Mouse (Mus musculus): ENCODE data around the gene Raver1. TPM values are rescaled to one million over a fixed set of nuclear protein-coding genes. Genes with fewer than 3 reads are reported as not detected.

Raver1 gene
- 23.3 TPM for polyA plus RNA-seq (2014; fragmentation: Illumina TruSeq; extraction: RNeasy Lipid Tissue Mini Kit (QIAGEN cat#74804); ENCODE audit: low read depth, low replicate concordance)

DNA sequence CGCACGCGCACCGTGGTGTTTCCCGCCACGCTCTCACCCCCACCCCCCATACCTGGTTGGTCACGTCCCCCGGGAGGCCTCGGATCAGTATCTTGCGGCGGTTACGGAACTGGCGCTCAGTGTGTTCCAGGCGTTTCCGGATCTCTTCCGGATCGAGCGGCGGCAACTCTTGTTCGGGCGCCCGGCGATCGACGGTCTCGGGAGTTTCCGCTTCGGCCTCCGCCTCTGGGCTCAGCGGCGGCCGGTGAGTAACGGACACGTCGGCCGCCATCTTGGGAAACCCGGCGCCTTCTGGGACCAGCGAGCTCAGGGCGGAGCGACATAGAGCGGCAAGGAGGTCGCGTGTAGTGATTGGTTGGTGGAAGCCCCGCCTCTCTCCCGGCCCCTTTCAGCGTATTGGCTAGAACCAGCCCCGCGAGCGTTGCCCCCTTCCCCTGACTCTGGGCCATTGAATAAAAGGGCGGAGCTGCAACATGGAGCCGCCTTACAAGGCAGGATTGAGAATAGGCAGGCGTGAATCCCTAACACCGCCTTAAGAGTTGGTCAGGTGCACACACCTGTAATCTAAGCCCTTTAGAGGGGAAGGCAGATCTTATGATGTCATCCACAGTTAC is at the start of gene Raver1, which contains the start of gene Gm38431:
Raver1 (minus strand) TSS at position 302 of the 614 bp plus-strand sequence.
Gm38431 (minus strand) TSS at position 291 of the 614 bp plus-strand sequence.

DNA sequence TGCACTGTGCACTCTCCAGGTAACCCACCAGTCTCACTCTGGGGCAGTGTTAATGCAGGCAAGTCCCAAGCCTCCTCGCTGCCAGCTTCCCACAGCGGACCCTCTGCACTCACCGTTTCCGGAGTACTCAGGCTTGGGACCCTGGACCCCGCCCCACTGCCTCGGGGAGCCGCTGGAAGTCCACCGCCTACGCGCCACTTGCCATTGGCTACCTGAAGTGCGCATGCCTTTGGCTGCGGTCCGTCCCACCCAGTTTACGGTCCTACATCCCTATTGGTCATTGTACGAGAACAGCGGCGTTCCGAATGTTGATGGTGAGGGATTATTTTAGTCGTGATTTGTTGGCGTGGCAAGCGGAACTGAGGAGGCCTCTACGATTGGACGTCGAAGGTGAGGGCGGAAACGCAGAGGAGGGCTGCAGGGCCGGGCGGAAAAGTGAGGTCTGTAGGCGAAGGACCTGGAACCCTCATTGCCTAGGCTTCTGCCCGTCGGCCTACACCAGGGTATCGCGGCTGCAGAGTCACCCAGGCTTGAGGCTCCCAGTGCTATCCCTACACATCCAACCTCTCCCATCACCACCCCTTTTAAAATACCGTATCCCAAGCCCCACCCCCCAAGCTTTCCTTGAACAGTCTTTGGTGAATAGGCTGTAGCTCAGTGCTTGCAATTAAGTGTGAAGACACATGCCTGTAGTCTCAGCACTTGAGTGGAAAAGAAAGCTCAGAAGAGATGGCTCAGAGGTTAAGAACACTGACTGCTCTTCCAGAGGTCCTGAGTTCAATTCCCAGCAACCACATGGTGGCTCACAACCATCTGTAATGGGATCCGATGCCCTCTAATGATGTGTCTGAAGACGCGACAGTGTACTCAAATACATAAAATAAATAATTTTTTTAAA is 39.5 kb upstream of the Raver1 start, which contains the start of gene Tyk2:
Tyk2 (minus strand) TSS at position 185 of the 898 bp plus-strand sequence.

GRCm38 (mm10) chr9:21073044-21073840 is 18.6 kb downstream of the Raver1 start, which contains the start of the genes Gm49373 and Fdx1l:
Gm49373 (minus strand) TSS chr9:21073096.
Fdx1l (minus strand) TSS chr9:21073614.

DNA sequence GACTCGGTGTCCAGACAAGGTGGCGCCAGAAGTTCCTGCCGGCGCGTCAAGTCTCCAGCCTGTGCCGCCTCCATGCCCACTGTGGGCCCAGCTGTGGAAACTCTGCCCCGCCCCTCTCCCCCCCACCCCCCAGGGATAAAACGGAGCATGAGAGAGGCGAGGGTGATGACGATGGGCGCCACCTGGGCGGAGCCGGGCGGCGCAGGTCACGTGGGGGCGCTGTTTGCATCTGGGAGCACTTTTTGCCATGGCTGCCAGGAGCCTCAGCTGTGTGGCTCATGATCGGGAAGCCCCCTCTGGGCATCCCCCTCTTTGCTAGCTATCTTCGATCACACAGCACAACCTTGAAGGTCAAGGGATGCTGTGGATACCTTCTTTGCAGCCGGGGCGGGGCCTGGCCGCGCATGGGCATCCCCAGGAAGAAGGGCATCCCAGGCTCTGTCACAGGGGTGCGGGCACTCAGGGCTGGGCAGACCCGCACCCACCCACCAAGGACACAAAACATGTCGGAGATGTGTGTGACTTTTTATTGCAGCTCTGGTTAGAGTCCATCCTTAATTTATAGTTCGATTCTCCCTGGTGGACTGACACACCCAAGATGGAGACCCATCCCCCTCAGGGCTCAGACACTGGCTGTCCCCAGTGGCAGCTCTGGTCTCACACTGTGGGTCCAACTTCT is 24.7 kb downstream of the Raver1 start, which contains the start of gene Zglp1:
Zglp1 (minus strand) TSS at position 88 of the 679 bp plus-strand sequence.

DNA sequence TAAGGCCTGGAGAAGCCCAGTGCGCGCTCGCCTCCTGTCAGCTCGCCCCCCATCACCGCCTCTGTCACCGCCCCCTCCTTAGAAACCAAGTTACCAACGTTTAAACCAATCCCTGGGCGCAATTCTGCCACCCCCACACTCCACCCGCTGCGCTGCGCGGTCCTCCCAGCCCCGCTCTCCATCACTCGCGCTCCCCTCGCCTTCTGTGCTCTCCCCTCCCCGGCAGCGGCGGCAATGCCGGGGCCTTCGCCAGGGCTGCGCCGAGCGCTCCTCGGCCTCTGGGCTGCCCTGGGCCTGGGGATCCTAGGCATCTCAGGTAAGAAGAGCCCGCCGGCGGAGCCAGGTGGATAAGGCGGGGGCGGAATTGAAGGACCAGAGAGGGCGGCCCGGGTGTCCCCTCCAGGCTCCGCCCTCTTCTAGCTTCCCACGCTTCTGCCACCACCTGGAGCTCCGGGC is 59.9 kb downstream of the Raver1 start, which contains the start of gene Icam5:
Icam5 (plus strand) TSS at position 178 of the 456 bp plus-strand sequence.

GRCm38 (mm10) chr9:21029291-21030054 is 62.3 kb downstream of the Raver1 start, which contains the start of gene Icam4:
Icam4 (plus strand) TSS chr9:21029373.

Other genes with a start within 250 kb of the Raver1 start
- 11.0 TPM for gene A230050P20Rik, start 223.4 kb downstream of the Raver1 start, polyA plus RNA-seq (2014; fragmentation: Illumina TruSeq; extraction: RNeasy Lipid Tissue Mini Kit (QIAGEN cat#74804); ENCODE audit: low read depth, low replicate concordance)
- gene Angptl6, start 212.3 kb downstream of the Raver1 start, polyA plus RNA-seq (2014; fragmentation: Illumina TruSeq; extraction: RNeasy Lipid Tissue Mini Kit (QIAGEN cat#74804); ENCODE audit: low read depth, low replicate concordance), result 3.9 TPM
- 11.1 TPM for gene Ppan, start 203.8 kb downstream of the Raver1 start, polyA plus RNA-seq (2014; fragmentation: Illumina TruSeq; extraction: RNeasy Lipid Tissue Mini Kit (QIAGEN cat#74804); ENCODE audit: low read depth, low replicate concordance)
- 113 TPM for gene Eif3g, start 193.4 kb downstream of the Raver1 start, polyA plus RNA-seq (2014; fragmentation: Illumina TruSeq; extraction: RNeasy Lipid Tissue Mini Kit (QIAGEN cat#74804); ENCODE audit: low read depth, low replicate concordance)
- 9.2 TPM for gene Dnmt1, start 132.1 kb downstream of the Raver1 start, polyA plus RNA-seq (2014; fragmentation: Illumina TruSeq; extraction: RNeasy Lipid Tissue Mini Kit (QIAGEN cat#74804); ENCODE audit: low read depth, low replicate concordance)
- 2.7 TPM for gene S1pr2, start 115.2 kb downstream of the Raver1 start, polyA plus RNA-seq (2014; fragmentation: Illumina TruSeq; extraction: RNeasy Lipid Tissue Mini Kit (QIAGEN cat#74804); ENCODE audit: low read depth, low replicate concordance)
- 123 TPM for gene Mrpl4, start 89.3 kb downstream of the Raver1 start, polyA plus RNA-seq (2014; fragmentation: Illumina TruSeq; extraction: RNeasy Lipid Tissue Mini Kit (QIAGEN cat#74804); ENCODE audit: low read depth, low replicate concordance)
- gene Icam1, start 76.0 kb downstream of the Raver1 start, polyA plus RNA-seq (2014; fragmentation: Illumina TruSeq; extraction: RNeasy Lipid Tissue Mini Kit (QIAGEN cat#74804); ENCODE audit: low read depth, low replicate concordance), result 12.4 TPM
- gene Icam4, start 62.6 kb downstream of the Raver1 start, polyA plus RNA-seq (2014; fragmentation: Illumina TruSeq; extraction: RNeasy Lipid Tissue Mini Kit (QIAGEN cat#74804); ENCODE audit: low read depth, low replicate concordance), result 1.3 TPM
- not detected for gene Icam5, start 59.9 kb downstream of the Raver1 start, polyA plus RNA-seq (2014; fragmentation: Illumina TruSeq; extraction: RNeasy Lipid Tissue Mini Kit (QIAGEN cat#74804); ENCODE audit: low read depth, low replicate concordance)
- not detected for gene Zglp1, start 24.9 kb downstream of the Raver1 start, polyA plus RNA-seq (2014; fragmentation: Illumina TruSeq; extraction: RNeasy Lipid Tissue Mini Kit (QIAGEN cat#74804); ENCODE audit: low read depth, low replicate concordance)
- 0.42 TPM for gene Gm49373, start 18.9 kb downstream of the Raver1 start, polyA plus RNA-seq (2014; fragmentation: Illumina TruSeq; extraction: RNeasy Lipid Tissue Mini Kit (QIAGEN cat#74804); ENCODE audit: low read depth, low replicate concordance)
- gene Fdx1l, start 18.4 kb downstream of the Raver1 start, polyA plus RNA-seq (2014; fragmentation: Illumina TruSeq; extraction: RNeasy Lipid Tissue Mini Kit (QIAGEN cat#74804); ENCODE audit: low read depth, low replicate concordance), result 47.3 TPM
- gene Gm38431, start within 50 bp of the Raver1 start, polyA plus RNA-seq (2014; fragmentation: Illumina TruSeq; extraction: RNeasy Lipid Tissue Mini Kit (QIAGEN cat#74804); ENCODE audit: low read depth, low replicate concordance), result 0.97 TPM
- gene Tyk2, start 39.2 kb upstream of the Raver1 start, polyA plus RNA-seq (2014; fragmentation: Illumina TruSeq; extraction: RNeasy Lipid Tissue Mini Kit (QIAGEN cat#74804); ENCODE audit: low read depth, low replicate concordance), result 11.4 TPM
- 166 TPM for gene Cdc37, start 58.0 kb upstream of the Raver1 start, polyA plus RNA-seq (2014; fragmentation: Illumina TruSeq; extraction: RNeasy Lipid Tissue Mini Kit (QIAGEN cat#74804); ENCODE audit: low read depth, low replicate concordance)
- gene Pde4a, start 73.7 kb upstream of the Raver1 start, polyA plus RNA-seq (2014; fragmentation: Illumina TruSeq; extraction: RNeasy Lipid Tissue Mini Kit (QIAGEN cat#74804); ENCODE audit: low read depth, low replicate concordance), result 46.1 TPM
- 35.8 TPM for gene Keap1, start 147.4 kb upstream of the Raver1 start, polyA plus RNA-seq (2014; fragmentation: Illumina TruSeq; extraction: RNeasy Lipid Tissue Mini Kit (QIAGEN cat#74804); ENCODE audit: low read depth, low replicate concordance)
- gene S1pr5, start 156.4 kb upstream of the Raver1 start, polyA plus RNA-seq (2014; fragmentation: Illumina TruSeq; extraction: RNeasy Lipid Tissue Mini Kit (QIAGEN cat#74804); ENCODE audit: low read depth, low replicate concordance), result 0.97 TPM
- 51.7 TPM for gene Atg4d, start 173.3 kb upstream of the Raver1 start, polyA plus RNA-seq (2014; fragmentation: Illumina TruSeq; extraction: RNeasy Lipid Tissue Mini Kit (QIAGEN cat#74804); ENCODE audit: low read depth, low replicate concordance)
- 22.2 TPM for gene Kri1, start 196.0 kb upstream of the Raver1 start, polyA plus RNA-seq (2014; fragmentation: Illumina TruSeq; extraction: RNeasy Lipid Tissue Mini Kit (QIAGEN cat#74804); ENCODE audit: low read depth, low replicate concordance)
- gene Cdkn2d, start 199.4 kb upstream of the Raver1 start, polyA plus RNA-seq (2014; fragmentation: Illumina TruSeq; extraction: RNeasy Lipid Tissue Mini Kit (QIAGEN cat#74804); ENCODE audit: low read depth, low replicate concordance), result 21.9 TPM
- not detected for gene Ap1m2, start 220.3 kb upstream of the Raver1 start, polyA plus RNA-seq (2014; fragmentation: Illumina TruSeq; extraction: RNeasy Lipid Tissue Mini Kit (QIAGEN cat#74804); ENCODE audit: low read depth, low replicate concordance)
- gene Slc44a2, start 228.7 kb upstream of the Raver1 start, polyA plus RNA-seq (2014; fragmentation: Illumina TruSeq; extraction: RNeasy Lipid Tissue Mini Kit (QIAGEN cat#74804); ENCODE audit: low read depth, low replicate concordance), result 78.8 TPM

Measured in heart, adult 10 weeks (tissue).